Mouse (Mus musculus) lung, embryonic 15.5 days (tissue): ENCODE data around the gene Ldlrad3. TPM values are rescaled to one million over a fixed set of nuclear protein-coding genes. Genes with fewer than 3 reads are reported as not detected.

Source experiments
- ATAC-seq: fragments of 200-750 bp; cut with Nextera tagmentation; 2 replicates; pipeline ENCODE4 v1.8.0; 2017; ENCODE audit warnings: moderate number of reproducible peaks, borderline replicate concordance; ENCODE audit not compliant: low FRiP score, low TSS enrichment; ENCODE audit errors: extremely low read depth
- H3K27ac ChIP-seq: fragments of 300-500 bp; sonication (generic); 2 replicates; pipeline ENCODE4 v1.5.1; 2015; ENCODE audit warnings: moderate library complexity, mild to moderate bottlenecking, inconsistent platforms
- H3K27me3 ChIP-seq: fragments of 300-500 bp; sonication (generic); 2 replicates; pipeline ENCODE4 v1.6.1; 2015; ENCODE audit warnings: inconsistent platforms
- H3K36me3 ChIP-seq: fragments of 300-500 bp; sonication (generic); 2 replicates; pipeline ENCODE4 v1.6.1; 2015; ENCODE audit warnings: inconsistent platforms
- H3K4me1 ChIP-seq: fragments of 300-500 bp; sonication (generic); 2 replicates; pipeline ENCODE4 v1.6.1; 2015; ENCODE audit warnings: inconsistent platforms
- H3K4me2 ChIP-seq: fragments of 300-500 bp; sonication (generic); 2 replicates; pipeline ENCODE4 v1.6.1; 2015; ENCODE audit warnings: inconsistent platforms, mild to moderate bottlenecking, moderate library complexity
- H3K4me3 ChIP-seq: fragments of 300-500 bp; sonication (generic); 2 replicates; pipeline ENCODE4 v1.5.1; 2015; ENCODE audit warnings: mild to moderate bottlenecking, inconsistent platforms
- H3K9ac ChIP-seq: fragments of 300-500 bp; sonication (generic); 2 replicates; pipeline ENCODE4 v1.6.1; 2015; ENCODE audit warnings: inconsistent platforms
- H3K9me3 ChIP-seq: fragments of 300-500 bp; sonication (generic); 2 replicates; pipeline ENCODE4 v1.6.1; 2016; ENCODE audit warnings: inconsistent platforms
- WGBS: fragments of 180-500 bp; shearing (Covaris S2); methylation state at CpG from one replicate; pipeline ENCODE4 v1.1.7; 2015; 5-methylcytosine and 5-hydroxymethylcytosine counted together
- polyA plus RNA-seq: library from polyadenylated mRNA; unstranded; fragments of >200 nt; fragmentation: Nextera tagmentation; extraction: Ambion mirVana; gene quantifications from 2 replicates; pipeline ENCODE4 v1.2.1, GENCODE M21; 2015

Gene Ldlrad3
- polyA plus RNA-seq, 1 experiment from 2014 or later: 48.5 TPM

DNA sequence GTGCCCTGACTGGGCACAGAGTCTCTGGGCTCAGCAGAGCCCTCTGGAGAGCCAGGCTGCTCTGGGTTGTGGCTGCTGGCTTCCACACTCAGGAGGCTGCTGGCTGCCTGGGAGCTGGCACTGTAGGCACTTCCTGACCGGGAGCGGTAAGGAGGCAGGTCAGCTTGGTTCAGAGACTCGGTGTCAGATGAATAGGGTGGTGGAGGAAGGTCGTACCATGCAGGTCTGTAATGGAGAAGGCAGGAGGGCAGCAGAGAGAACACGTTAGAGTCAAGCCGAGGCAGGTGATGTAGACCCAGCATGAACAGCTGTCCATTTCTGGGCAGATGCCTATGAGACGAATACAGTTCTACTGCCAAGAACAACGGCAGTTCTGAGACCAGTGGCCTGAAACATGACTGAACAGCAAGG is 233.2 kb downstream of the Ldlrad3 start:
- Histone ChIP-seq H3K4me3 (no peak overlapping the region), H3K4me1 (peaks cover 17% of the 10 kb centered on the region; the same call in 1 of the 2 replicates), H3K27me3 (no peaks in the 10 kb centered on the region), H3K9me3 (no peaks in the 10 kb centered on the region), H3K36me3 (peaks cover 26% of the 10 kb centered on the region; the same call in 1 of the 2 replicates), H3K4me2 (no peak overlapping the region), H3K9ac (no peak overlapping the region), H3K27ac (no peak overlapping the region)
- ATAC-seq: no peak
- 89% methylated on average over 8 of the region's 8 CpGs for WGBS

DNA sequence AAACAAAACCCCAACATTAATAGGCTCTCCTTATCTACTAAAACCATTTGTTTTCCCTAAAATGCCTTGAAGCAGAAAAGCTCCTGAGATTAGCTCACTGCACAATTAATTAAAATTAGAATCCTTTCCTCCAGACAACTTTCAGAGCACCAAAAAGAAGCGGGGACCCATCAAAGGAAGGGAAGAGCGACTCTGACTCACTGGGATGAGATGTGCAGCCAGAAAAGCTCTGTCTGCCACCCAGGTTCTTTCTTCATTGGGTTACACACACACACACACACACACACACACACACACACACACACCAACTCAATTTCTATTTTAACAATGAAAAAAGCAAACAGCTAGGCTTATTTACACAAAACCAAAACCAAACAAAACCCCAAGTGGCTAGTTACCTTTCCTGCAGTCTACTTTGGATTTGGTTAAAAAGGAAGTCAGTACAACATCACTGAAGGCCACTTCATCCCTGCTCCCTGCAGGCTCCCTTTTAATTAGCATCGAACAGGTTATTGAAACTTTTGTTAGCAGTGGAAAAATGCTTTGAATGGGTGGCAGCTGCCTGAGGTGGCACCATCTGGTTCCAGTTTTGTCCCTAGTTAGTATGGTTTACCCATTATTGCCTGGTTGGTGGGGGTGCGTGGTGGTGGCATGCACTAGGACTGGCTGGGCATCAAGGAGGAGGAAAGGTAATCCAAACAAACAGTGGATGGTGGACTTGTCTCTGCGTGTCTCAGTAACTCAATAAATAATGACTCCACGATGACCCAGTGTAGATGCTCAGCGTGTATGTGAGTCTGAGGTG is 235.3 kb downstream of the Ldlrad3 start:
- no peak overlapping the region for H3K9ac ChIP-seq
- no peak overlapping the region for H3K27ac ChIP-seq
- H3K9me3 ChIP-seq: no peaks in the 10 kb centered on the region
- H3K4me1 ChIP-seq: peaks cover 11% of the 10 kb centered on the region; the same call in 1 of the 2 replicates
- no peak for ATAC-seq
- no peaks in the 10 kb centered on the region for H3K27me3 ChIP-seq
- 51% methylated on average over 7 of the region's 7 CpGs for WGBS
- no peak overlapping the region for H3K4me3 ChIP-seq
- peaks cover 26% of the 10 kb centered on the region; the same call in 1 of the 2 replicates for H3K36me3 ChIP-seq
- H3K4me2 ChIP-seq: no peak overlapping the region

- H3K27me3 ChIP-seq: no peaks in the 10 kb centered on the region
- no peak for ATAC-seq
- H3K4me3 ChIP-seq: no peak overlapping the region
- no peaks in the 10 kb centered on the region for H3K36me3 ChIP-seq
- WGBS: 56% methylated on average over 1 of the region's 1 CpGs
- H3K9me3 ChIP-seq: no peaks in the 10 kb centered on the region
- H3K4me2 ChIP-seq: no peak overlapping the region
- no peak overlapping the region for H3K27ac ChIP-seq
- no peaks in the 10 kb centered on the region; the same call in 1 of the 2 replicates for H3K4me1 ChIP-seq
- H3K9ac ChIP-seq: no peak overlapping the region
Measured at GRCm38 (mm10) chr2:101935006-101935405, 251.2 kb downstream of the Ldlrad3 start.

GRCm38 (mm10) chr2:101933301-101933700 is 252.9 kb downstream of the Ldlrad3 start:
- no peaks in the 10 kb centered on the region for H3K36me3 ChIP-seq
- no peaks in the 10 kb centered on the region for H3K27me3 ChIP-seq
- H3K9ac ChIP-seq: no peak overlapping the region
- no peaks in the 10 kb centered on the region for H3K9me3 ChIP-seq
- WGBS: 70% methylated on average over 3 of the region's 3 CpGs
- no peaks in the 10 kb centered on the region; the same call in 1 of the 2 replicates for H3K4me1 ChIP-seq
- no peak overlapping the region for H3K4me3 ChIP-seq
- ATAC-seq: no peak
- no peak overlapping the region for H3K27ac ChIP-seq
- H3K4me2 ChIP-seq: no peak overlapping the region

GRCm38 (mm10) chr2:101932169-101932936 is 253.8 kb downstream of the Ldlrad3 start:
- no peaks in the 10 kb centered on the region for H3K9me3 ChIP-seq
- no peak overlapping the region for H3K4me3 ChIP-seq
- no peak overlapping the region for H3K27ac ChIP-seq
- H3K4me2 ChIP-seq: no peak overlapping the region
- no peaks in the 10 kb centered on the region for H3K27me3 ChIP-seq
- H3K4me1 ChIP-seq: no peaks in the 10 kb centered on the region; the same call in 1 of the 2 replicates
- 84% methylated on average over 14 of the region's 14 CpGs for WGBS
- ATAC-seq: no peak
- H3K9ac ChIP-seq: no peak overlapping the region
- H3K36me3 ChIP-seq: no peaks in the 10 kb centered on the region

DNA sequence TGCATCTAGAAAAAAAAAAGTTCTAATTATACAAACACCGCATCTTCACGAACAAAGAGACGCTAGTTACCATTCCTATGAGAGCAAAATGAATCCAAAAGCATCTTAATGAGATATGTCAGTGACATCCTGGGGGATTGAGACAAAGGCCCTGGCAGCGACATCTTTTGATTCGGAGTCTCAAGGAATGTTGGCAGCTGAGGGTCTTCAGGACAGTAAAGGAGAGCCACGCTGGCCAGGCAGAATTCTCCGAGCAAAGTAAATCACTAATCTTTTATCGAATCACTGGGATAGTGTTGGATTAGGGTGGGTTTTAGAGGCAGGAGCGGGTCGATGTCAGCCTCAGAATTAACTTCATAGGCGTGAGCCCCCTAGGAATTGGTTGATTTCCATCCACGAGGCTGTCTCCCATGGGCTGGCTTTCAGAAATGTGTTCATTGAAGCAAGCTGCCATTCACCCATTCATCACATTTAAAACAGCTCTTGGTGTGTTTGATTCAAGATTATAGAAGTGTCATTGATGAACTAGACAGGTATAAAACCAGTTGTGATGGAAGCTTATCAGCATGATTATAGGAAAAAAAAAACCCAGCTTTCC is 260.5 kb downstream of the Ldlrad3 start:
- Histone ChIP-seq H3K9me3 (no peaks in the 10 kb centered on the region), H3K4me1 (0 out of 2 replicates have a peak, but pooled peaks cover 7% of the 10 kb centered on the region), H3K36me3 (no peaks in the 10 kb centered on the region), H3K4me2 (no peak overlapping the region), H3K27ac (no peak overlapping the region), H3K4me3 (no peak overlapping the region), H3K9ac (no peak overlapping the region), H3K27me3 (no peaks in the 10 kb centered on the region)
- ATAC-seq: no peak
- WGBS: 82% methylated on average over 12 of the region's 12 CpGs

GRCm38 (mm10) chr2:101925183-101925582 is 261.0 kb downstream of the Ldlrad3 start:
- no peak overlapping the region for H3K4me2 ChIP-seq
- H3K9me3 ChIP-seq: no peaks in the 10 kb centered on the region
- H3K27ac ChIP-seq: no peak overlapping the region
- H3K27me3 ChIP-seq: no peaks in the 10 kb centered on the region
- WGBS: 83% methylated on average over 3 of the region's 3 CpGs
- no peak overlapping the region for H3K9ac ChIP-seq
- H3K4me3 ChIP-seq: no peak overlapping the region
- no peaks in the 10 kb centered on the region for H3K36me3 ChIP-seq
- ATAC-seq: no peak
- 0 out of 2 replicates have a peak, but pooled peaks cover 7% of the 10 kb centered on the region for H3K4me1 ChIP-seq

GRCm38 (mm10) chr2:101923181-101923580 is 263.0 kb downstream of the Ldlrad3 start:
- no peak for ATAC-seq
- Histone ChIP-seq H3K9ac (no peak overlapping the region), H3K27ac (peak overlapping the region; percentile 0; the same call in 1 of the 2 replicates), H3K4me2 (peak overlapping the region; percentile 3; the same call in 1 of the 2 replicates), H3K4me1 (0 out of 2 replicates have a peak, but pooled peaks cover 7% of the 10 kb centered on the region), H3K9me3 (no peaks in the 10 kb centered on the region), H3K4me3 (no peak overlapping the region), H3K36me3 (no peaks in the 10 kb centered on the region), H3K27me3 (no peaks in the 10 kb centered on the region)
- 59% methylated on average over 4 of the region's 4 CpGs for WGBS

- 88% methylated on average over 4 of the region's 4 CpGs for WGBS
Measured at GRCm38 (mm10) chr2:101922302-101922701, 263.9 kb downstream of the Ldlrad3 start.

DNA sequence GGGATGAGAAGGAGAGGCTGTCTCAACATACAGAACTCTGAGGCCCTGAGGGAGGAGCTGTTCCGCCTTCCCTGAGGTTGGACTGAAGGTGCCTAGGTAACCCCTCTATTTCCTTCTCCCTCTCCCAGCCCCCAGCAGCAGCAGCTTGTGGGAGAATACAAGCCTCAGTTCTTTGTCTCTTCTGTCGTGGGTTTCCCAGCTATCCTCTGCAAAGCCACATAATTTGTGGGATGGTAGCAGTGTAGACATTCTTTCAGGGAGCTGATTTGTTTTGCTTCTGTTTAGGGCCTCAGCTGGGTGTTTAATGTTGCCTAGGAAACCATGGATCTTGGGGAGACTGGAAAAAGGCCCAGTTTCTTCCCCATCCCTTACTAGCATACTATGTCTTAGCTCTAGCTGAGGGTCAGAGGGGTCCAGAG is 266.0 kb downstream of the Ldlrad3 start:
- Histone ChIP-seq H3K9me3 (no peaks in the 10 kb centered on the region), H3K9ac (no peak overlapping the region), H3K4me3 (no peak overlapping the region), H3K27ac (no peak overlapping the region), H3K36me3 (no peaks in the 10 kb centered on the region), H3K27me3 (no peaks in the 10 kb centered on the region), H3K4me2 (no peak overlapping the region), H3K4me1 (0 out of 2 replicates have a peak, but pooled peaks cover 7% of the 10 kb centered on the region)
- WGBS: 47% methylated on average over 2 of the region's 2 CpGs
- no peak for ATAC-seq

More at GRCm38 (mm10) chr2:101922302-101922701, 263.9 kb downstream of the Ldlrad3 start:
- Histone ChIP-seq H3K9me3 (no peaks in the 10 kb centered on the region), H3K36me3 (no peaks in the 10 kb centered on the region), H3K4me3 (no peak overlapping the region), H3K9ac (no peak overlapping the region), H3K27ac (no peak overlapping the region), H3K4me2 (no peak overlapping the region), H3K27me3 (no peaks in the 10 kb centered on the region), H3K4me1 (0 out of 2 replicates have a peak, but pooled peaks cover 7% of the 10 kb centered on the region)
- ATAC-seq: no peak

GRCm38 (mm10) chr2:101918518-101918917 is 267.7 kb downstream of the Ldlrad3 start:
- Histone ChIP-seq H3K36me3 (no peaks in the 10 kb centered on the region), H3K4me2 (no peak overlapping the region)
- 81% methylated on average over 7 of the region's 7 CpGs for WGBS

More at GRCm38 (mm10) chr2:101918518-101918917, 267.7 kb downstream of the Ldlrad3 start:
- Histone ChIP-seq H3K9me3 (no peaks in the 10 kb centered on the region), H3K27ac (no peak overlapping the region), H3K27me3 (no peaks in the 10 kb centered on the region), H3K4me1 (0 out of 2 replicates have a peak, but pooled peaks cover 2% of the 10 kb centered on the region), H3K9ac (no peak overlapping the region), H3K4me3 (no peak overlapping the region)
- no peak for ATAC-seq
